Mouse (Mus musculus) liver, embryonic 14.5 days (tissue): ENCODE data around the gene Magix. TPM values are rescaled to one million over a fixed set of nuclear protein-coding genes. Genes with fewer than 3 reads are reported as not detected.

Source experiments
- ATAC-seq: fragments of 200-750 bp; cut with Nextera tagmentation; 2 replicates; pipeline ENCODE4 v1.8.0; 2017; ENCODE audit warnings: moderate number of reproducible peaks, mild to moderate bottlenecking, moderate library complexity; ENCODE audit not compliant: insufficient read depth
- DNase-seq, 3 experiments: peaks; one replicate each; pipeline ENCODE4 v3.0.0-alpha.2; 2012 to 2013; ENCODE audit warnings: low read depth in 3 of 3, low spot score in 3 of 3
- H3K27ac ChIP-seq: fragments of 300-500 bp; sonication (generic); 2 replicates; pipeline ENCODE4 v1.5.1; 2014; ENCODE audit warnings: moderate library complexity, mild to moderate bottlenecking, control low read depth, inconsistent platforms
- H3K27me3 ChIP-seq: fragments of 300-500 bp; sonication (generic); 2 replicates; pipeline ENCODE4 v1.6.1; 2014; ENCODE audit warnings: mild to moderate bottlenecking, low read length, moderate library complexity; ENCODE audit not compliant: control insufficient read depth, insufficient read depth
- H3K36me3 ChIP-seq: fragments of 300-500 bp; sonication (generic); replicated peaks from 2 replicates; pipeline ENCODE4 v1.6.1; 2014; ENCODE audit warnings: low read depth; ENCODE audit not compliant: control insufficient read depth, insufficient read depth
- H3K4me1 ChIP-seq, 2 experiments: fragments of 200-500 bp in 1 of 2; fragments of 300-500 bp in 1 of 2; sonication (generic) in 1 of 2; replicated peaks; 2 replicates each; pipeline ENCODE4 v1.6.1; 2012 to 2014; ENCODE audit warnings: antibody characterized with exemption in 1 of 2, inconsistent platforms in 1 of 2, low read length in 1 of 2; ENCODE audit not compliant: control insufficient read depth in 2 of 2, insufficient read depth in 2 of 2
- H3K4me2 ChIP-seq: fragments of 300-500 bp; sonication (generic); 2 replicates; pipeline ENCODE4 v1.6.1; 2014; ENCODE audit warnings: low read depth, mild to moderate bottlenecking, control low read depth, moderate library complexity
- H3K4me3 ChIP-seq, 2 experiments: fragments of 200-500 bp in 1 of 2; fragments of 300-500 bp in 1 of 2; sonication (generic) in 1 of 2; 2 replicates each; pipeline ENCODE4 v1.5.1; 2012 to 2014; ENCODE audit warnings: low read depth in 2 of 2, low read length in 2 of 2, mild to moderate bottlenecking in 2 of 2, control low read depth in 1 of 2, inconsistent platforms in 1 of 2, moderate library complexity in 1 of 2; ENCODE audit not compliant: insufficient read depth in 1 of 2
- H3K9ac ChIP-seq: fragments of 300-500 bp; sonication (generic); replicated peaks from 2 replicates; pipeline ENCODE4 v1.6.1; 2014; ENCODE audit warnings: mild to moderate bottlenecking, control low read depth, moderate library complexity
- H3K9me3 ChIP-seq: fragments of 300-500 bp; sonication (generic); 2 replicates; pipeline ENCODE4 v1.6.1; 2016; ENCODE audit warnings: low read length, mixed read lengths; ENCODE audit not compliant: control insufficient read depth
- CTCF ChIP-seq: IDR thresholded peaks from 2 replicates; pipeline ENCODE4 v1.5.1; 2016; ENCODE audit warnings: antibody characterized with exemption, low read depth, control low read depth
- EP300 ChIP-seq: IDR thresholded peaks from 2 replicates; pipeline ENCODE4 v1.6.1; 2016; ENCODE audit warnings: antibody characterized with exemption, low read depth
- WGBS: fragments of 180-500 bp; shearing (Covaris S2); extraction: QIAGEN DNeasy Blood & Tissue Kit; methylation state at CpG from one replicate; pipeline ENCODE4 v1.1.7; 2014; ENCODE audit not compliant: insufficient replicate concordance; 5-methylcytosine and 5-hydroxymethylcytosine counted together
- polyA plus RNA-seq, 2 experiments: library from polyadenylated mRNA; depleted of rRNA in 1 of 2; stranded (reverse) in 1 of 2; unstranded in 1 of 2; fragments of >200 nt; fragmentation: Nextera tagmentation in 1 of 2; extraction: Ambion mirVana in 1 of 2; gene quantifications; 2 replicates each; pipeline versions ENCODE4 v1.2.1 to v1.2.3; 2012 to 2014

The Magix gene
- polyA plus RNA-seq, 2 experiments = 0.04 TPM; not detected in 1

DNA sequence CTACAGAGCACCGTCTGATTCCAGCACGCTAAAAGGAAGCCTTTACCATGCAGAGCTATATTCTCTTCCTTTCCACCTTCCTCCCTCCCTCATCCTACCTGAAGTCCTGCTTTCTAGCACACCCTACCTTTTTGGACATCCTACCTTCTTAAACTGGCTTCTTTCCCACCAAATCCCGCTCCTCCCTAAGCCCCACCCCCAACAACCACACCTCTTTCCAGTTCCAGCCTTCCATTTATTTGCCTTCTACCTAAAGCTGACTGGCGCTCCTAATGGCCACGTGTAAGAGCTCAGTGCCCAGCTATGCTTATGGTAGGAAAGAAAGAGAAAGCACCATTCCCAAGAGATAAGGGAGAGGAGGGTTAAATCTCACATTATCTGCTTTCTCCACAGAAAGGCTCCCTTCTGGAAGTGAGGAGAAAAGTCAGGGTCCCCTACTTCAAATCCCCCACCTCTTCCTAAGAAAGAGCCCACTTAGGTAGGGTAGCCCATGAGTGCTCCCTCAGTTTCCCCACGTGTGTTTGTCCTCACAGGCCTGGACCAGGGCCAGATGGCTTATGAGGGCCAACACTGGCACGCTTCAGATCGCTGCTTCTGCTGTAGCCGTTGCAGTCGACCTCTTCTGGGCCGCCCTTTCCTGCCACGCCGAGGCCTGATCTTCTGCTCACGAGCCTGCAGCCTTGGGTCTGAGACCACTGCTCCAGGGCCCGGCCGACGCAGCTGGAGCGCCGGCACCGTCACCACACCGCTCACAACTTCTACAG lies 15.1 kb downstream of the Magix start:
- TF ChIP-seq CTCF (no peak), EP300 (no peak)
- 64% methylated on average over 21 of the region's 21 CpGs for WGBS

DNA sequence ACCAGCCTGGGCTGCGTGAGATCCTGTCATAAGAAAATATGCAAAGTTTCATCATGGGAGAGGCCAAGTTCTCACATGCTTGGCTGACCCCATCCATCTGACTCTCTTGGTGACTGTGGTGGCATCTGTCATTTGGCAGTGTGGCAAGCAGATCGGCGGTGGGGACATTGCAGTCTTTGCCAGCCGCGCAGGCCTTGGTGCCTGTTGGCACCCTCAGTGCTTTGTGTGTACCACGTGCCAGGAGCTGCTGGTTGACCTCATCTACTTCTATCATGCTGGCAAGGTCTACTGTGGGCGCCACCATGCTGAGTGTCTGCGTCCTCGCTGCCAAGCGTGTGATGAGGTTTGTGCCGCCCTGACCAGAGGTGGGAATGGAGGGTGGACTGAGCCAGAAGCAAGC lies 16.3 kb downstream of the Magix start:
- 75% methylated on average over 11 of the region's 11 CpGs for WGBS
- H3K27ac ChIP-seq = no peak overlapping the region
- H3K36me3 ChIP-seq = no peaks in the 10 kb centered on the region
- H3K9ac ChIP-seq = no peak overlapping the region
- H3K4me2 ChIP-seq = no peak overlapping the region
- no peak for DNase-seq
- TF ChIP-seq EP300 (no peak), CTCF (no peak)
- H3K27me3 ChIP-seq = no peaks in the 10 kb centered on the region
- ATAC-seq = no peak
- no peaks in the 10 kb centered on the region for H3K4me1 ChIP-seq
- H3K9me3 ChIP-seq = no peaks in the 10 kb centered on the region
- no peak overlapping the region for H3K4me3 ChIP-seq

More for the DNA sequence above, 15.1 kb downstream of the Magix start:
- Histone ChIP-seq H3K36me3 (no peaks in the 10 kb centered on the region), H3K4me1 (peaks cover 0 to 7% of the 10 kb centered on the region in 2 experiments; a peak in 2 of 4 replicates), H3K27me3 (no peaks in the 10 kb centered on the region), H3K9me3 (no peaks in the 10 kb centered on the region), H3K27ac (no peak overlapping the region), H3K9ac (no peak overlapping the region), H3K4me2 (no peak overlapping the region), H3K4me3 (no peak overlapping the region)
- DNase-seq (no peak), ATAC-seq (no peak)

DNA sequence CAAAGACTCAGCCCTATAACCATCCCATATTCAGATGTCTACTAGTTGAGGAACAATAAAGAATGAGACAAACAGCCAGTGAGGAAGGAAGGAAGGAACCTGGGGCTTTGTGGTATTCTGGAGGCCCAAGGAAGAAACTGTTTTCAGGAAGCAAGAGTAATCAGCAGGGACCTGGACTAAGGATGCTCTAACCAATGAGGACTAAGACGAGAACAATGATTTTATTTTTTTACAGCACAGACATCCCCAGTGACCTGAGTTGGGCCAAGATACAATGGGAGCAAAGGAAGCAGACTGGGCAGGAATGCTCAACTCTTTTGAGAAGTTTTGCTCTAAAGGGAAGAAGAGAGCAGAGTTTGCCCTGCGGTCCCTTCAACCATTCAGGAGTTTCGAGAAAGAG lies 18.1 kb downstream of the Magix start:
- no peak for TF ChIP-seq CTCF
- no peak for TF ChIP-seq EP300
- H3K9me3 ChIP-seq = no peaks in the 10 kb centered on the region
- DNase-seq (no peak), ATAC-seq (no peak)
- 46% methylated on average over 3 of the region's 3 CpGs for WGBS
- no peaks in the 10 kb centered on the region for H3K4me1 ChIP-seq
- no peak overlapping the region for H3K4me2 ChIP-seq
- H3K27me3 ChIP-seq = no peaks in the 10 kb centered on the region
- H3K27ac ChIP-seq = no peak overlapping the region
- H3K9ac ChIP-seq = no peak overlapping the region
- no peaks in the 10 kb centered on the region for H3K36me3 ChIP-seq
- no peak overlapping the region for H3K4me3 ChIP-seq

DNA sequence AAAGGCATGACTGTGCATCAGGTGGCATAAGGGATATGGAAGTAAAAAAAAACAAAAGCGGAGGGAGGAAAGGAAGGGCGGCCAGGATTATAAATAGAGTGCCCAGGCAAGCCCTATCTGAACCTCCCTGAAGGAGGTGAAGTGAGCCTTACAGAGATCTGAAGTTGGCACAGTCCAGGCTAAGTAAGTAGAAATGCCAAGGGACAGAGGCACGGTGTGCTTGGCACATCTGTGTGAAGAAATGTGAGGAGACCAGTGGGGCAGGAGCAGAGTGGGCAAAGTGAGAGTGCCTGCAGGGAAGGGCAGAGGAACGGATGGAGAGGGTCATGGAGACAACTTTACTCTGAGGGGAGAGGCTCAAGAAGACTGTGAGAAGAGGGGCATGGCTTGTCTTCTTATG lies 20.0 kb downstream of the Magix start:
- H3K27me3 ChIP-seq = no peaks in the 10 kb centered on the region; the same call in 1 of the 2 replicates
- H3K4me1 ChIP-seq = no peaks in the 10 kb centered on the region; a peak in 1 of 4 replicates
- no peak overlapping the region for H3K9ac ChIP-seq
- 63% methylated on average over 4 of the region's 4 CpGs for WGBS
- no peaks in the 10 kb centered on the region for H3K9me3 ChIP-seq
- TF ChIP-seq CTCF = no peak
- TF ChIP-seq EP300 = no peak
- no peak overlapping the region for H3K4me3 ChIP-seq
- ATAC-seq (no peak), DNase-seq (no peak)
- H3K27ac ChIP-seq = no peak overlapping the region
- H3K36me3 ChIP-seq = no peaks in the 10 kb centered on the region
- H3K4me2 ChIP-seq = no peak overlapping the region

DNA sequence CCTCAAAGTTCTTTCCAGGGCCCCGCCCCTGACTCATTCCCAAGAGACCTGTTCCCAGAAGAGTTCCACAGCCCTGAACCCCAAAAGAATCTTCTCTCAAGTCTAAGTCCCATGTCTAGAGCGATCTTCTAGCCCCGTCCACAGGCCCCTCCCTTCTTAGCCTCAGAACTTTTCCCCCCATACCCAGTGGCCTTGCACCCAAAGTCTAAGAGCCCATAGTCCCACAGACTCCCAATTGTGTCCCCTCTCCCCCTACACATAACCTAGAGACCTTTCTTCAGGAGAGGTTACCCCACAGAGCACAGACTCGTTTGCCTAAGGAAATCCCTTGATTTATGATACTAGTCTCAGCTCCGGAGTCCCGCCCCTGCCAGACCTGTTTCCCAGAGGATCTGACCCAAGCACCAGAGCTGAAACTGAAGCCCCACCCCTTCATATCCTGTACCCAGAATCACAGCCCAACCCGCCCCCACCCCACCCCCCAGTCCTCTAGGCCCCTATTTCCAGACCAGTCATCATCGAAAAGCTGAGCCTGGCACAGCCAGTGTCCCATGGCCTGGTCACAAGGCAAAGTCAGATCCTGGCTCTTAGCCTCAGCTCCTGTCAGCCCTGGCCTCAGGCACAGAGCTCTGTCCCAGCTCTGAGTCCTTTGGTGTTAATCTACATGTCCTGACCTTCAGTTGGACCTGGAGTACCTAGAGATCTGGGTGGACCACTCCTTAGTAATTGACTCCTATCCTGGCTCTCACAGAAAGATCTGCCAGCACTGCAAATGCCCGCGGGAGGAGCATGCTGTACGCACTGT lies 22.1 kb downstream of the Magix start:
- no peak overlapping the region for H3K27ac ChIP-seq
- H3K4me2 ChIP-seq = peak overlapping the region; percentile 58; the same call in 1 of the 2 replicates
- DNase-seq = no peak

More for the DNA sequence above, 22.1 kb downstream of the Magix start:
- Histone ChIP-seq H3K9ac (no peak overlapping the region), H3K36me3 (no peaks in the 10 kb centered on the region), H3K27me3 (no peaks in the 10 kb centered on the region; the same call in 1 of the 2 replicates), H3K4me3 (no peak overlapping the region), H3K9me3 (no peaks in the 10 kb centered on the region), H3K4me1 (no peaks in the 10 kb centered on the region; a peak in 1 of 4 replicates)
- WGBS = 58% methylated on average over 11 of the region's 11 CpGs
- ATAC-seq = 0 out of 2 replicates have a peak, but pooled peaks have one; percentile 13
- TF ChIP-seq EP300 = no peak
- TF ChIP-seq CTCF = no peak
